Mouse (Mus musculus): ENCODE results near the gene Irf2bp1.

DNA sequence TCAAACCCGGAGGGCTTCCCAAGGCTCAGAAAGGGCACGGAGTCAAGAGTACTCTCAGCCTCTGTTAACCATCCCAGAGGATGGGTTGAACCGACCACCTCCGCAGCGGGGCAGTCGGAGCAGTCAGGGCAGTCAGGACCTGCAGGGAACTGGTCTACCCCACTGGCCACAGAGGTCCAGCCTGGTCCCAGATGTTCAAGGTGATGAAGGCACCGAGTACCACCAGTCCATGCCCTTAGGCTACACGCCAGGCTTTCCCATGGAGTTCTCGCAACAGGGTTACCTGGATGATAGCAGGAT lies 50.9 kb downstream of the Irf2bp1 start:
- TF ChIP-seq POLR2A (IDR thresholded peaks at IDR 0.05; ENCODE audit: low read depth, low read length) (no peak), CTCF (conservative IDR thresholded peaks at IDR 0.05; ENCODE audit: insufficient read depth, insufficient read length, low read depth, low read length) (no peak)

Measured in kidney, adult 2 months (tissue).